Mouse (Mus musculus) C2C12 (cell line): ENCODE measurements around the gene Wwc2. TPM values are rescaled to one million over a fixed set of nuclear protein-coding genes. Genes with fewer than 3 reads are reported as not detected.

Experiments used
- H3K27me3 ChIP-seq: one replicate; pipeline ENCODE4 v1.6.1; 2011; ENCODE audit not compliant: control insufficient read depth, insufficient read depth, insufficient read length
- H3K36me3 ChIP-seq: one replicate; pipeline ENCODE4 v1.6.1; 2011; ENCODE audit not compliant: control insufficient read depth, insufficient read depth
- H3K4me3 ChIP-seq: one replicate; pipeline ENCODE4 v1.5.1; 2011; ENCODE audit warnings: mild to moderate bottlenecking, control low read depth; ENCODE audit not compliant: poor library complexity, insufficient read depth, severe bottlenecking
- H3K79me2 ChIP-seq: one replicate; pipeline ENCODE4 v1.6.1; 2011; ENCODE audit not compliant: control insufficient read depth, insufficient read depth
- H3K79me3 ChIP-seq: one replicate; pipeline ENCODE4 v1.6.1; 2011; ENCODE audit warnings: low read depth, control low read depth
- H3ac ChIP-seq: one replicate; pipeline ENCODE3; 2011; ENCODE audit warnings: low read depth; ENCODE audit not compliant: control insufficient read depth, insufficient read length
- CEBPB ChIP-seq: IDR thresholded peaks from one replicate; pipeline ENCODE4 v1.6.1; 2011; ENCODE audit warnings: low read depth, mild to moderate bottlenecking, control low read depth, moderate library complexity
- CTCF ChIP-seq: IDR thresholded peaks from one replicate; pipeline ENCODE4 v1.5.1; 2011; ENCODE audit not compliant: control insufficient read depth, insufficient read depth, insufficient read length
- FOSL1 ChIP-seq: IDR thresholded peaks from one replicate; pipeline ENCODE4 v1.8.0; 2011; ENCODE audit warnings: mild to moderate bottlenecking, low read length; ENCODE audit not compliant: poor library complexity, insufficient read depth, severe bottlenecking
- MAX ChIP-seq: IDR thresholded peaks from one replicate; pipeline ENCODE4 v1.6.1; 2011; ENCODE audit warnings: mild to moderate bottlenecking, control low read depth
- MYOD1 ChIP-seq: IDR thresholded peaks from one replicate; pipeline ENCODE4 v1.6.1; 2011; ENCODE audit warnings: low read depth; ENCODE audit not compliant: control insufficient read depth, insufficient read length
- MYOG ChIP-seq: IDR thresholded peaks from one replicate; pipeline ENCODE4 v1.6.1; 2011; ENCODE audit not compliant: control insufficient read depth, insufficient read length; ENCODE audit errors: extremely low read depth
- USF1 ChIP-seq: IDR thresholded peaks from one replicate; pipeline ENCODE4 v1.6.1; 2011; ENCODE audit warnings: low read depth, mild to moderate bottlenecking, control low read depth, moderate library complexity
- long read RNA-seq, 2 experiments: library from polyadenylated mRNA; unstranded; transcript quantifications; one replicate each; pipeline ENCODE4 v2.0.0; 2019 to 2020
- polyA plus RNA-seq: library from polyadenylated mRNA; unstranded; fragments of >200 nt; fragmentation: generic; extraction: Trizol; gene quantifications from one replicate; pipeline ENCODE4 v1.2.1, GENCODE M21; 2012; ENCODE audit warnings: missing spikeins

Gene Wwc2
- 15.3 TPM for polyA plus RNA-seq
- long read RNA-seq, experiment 1, full-length matches to known transcripts: 2 of 18 reads
- long read RNA-seq, experiment 1, partial matches to known transcripts: 10 of 18 reads
- long read RNA-seq, experiment 1, other reads (novel, unspliced or antisense): 6 of 18 reads
- long read RNA-seq, experiment 2, full-length matches to known transcripts: 38 of 98 reads
- long read RNA-seq, experiment 2, partial matches to known transcripts: 52 of 98 reads
- long read RNA-seq, experiment 2, other reads (novel, unspliced or antisense): 8 of 98 reads

- peak within 1 kb of the TSS; percentile 88 for H3ac ChIP-seq
These were observed at the start of gene Wwc2 for GRCm38 (mm10) chr8:47990911-47991820. TSS of gene Wwc2 (minus strand) at chr8:47990924.

GRCm38 (mm10) chr8:48038261-48038934 lies 47.7 kb upstream of the Wwc2 start:
- no peaks in the 10 kb centered on the region for H3K79me2 ChIP-seq
- H3K27me3 ChIP-seq: no peaks in the 10 kb centered on the region
- no peaks in the 10 kb centered on the region for H3K79me3 ChIP-seq
- no peak overlapping the region for H3ac ChIP-seq
- H3K36me3 ChIP-seq: no peaks in the 10 kb centered on the region
- TF ChIP-seq MAX (no peak), MYOG (no peak), CTCF (no peak), FOSL1 (no peak), USF1 (no peak), MYOD1 (no peak), CEBPB (no peak)
- H3K4me3 ChIP-seq: no peak overlapping the region

More at GRCm38 (mm10) chr8:47990911-47991820, at the start of gene Wwc2:
- Histone ChIP-seq H3K79me3 (peaks cover 38% of the 10 kb centered on the region), H3K4me3 (peak within 1 kb of the TSS; percentile 94), H3K27me3 (no peaks in the 10 kb centered on the region), H3K79me2 (peaks cover 41% of the 10 kb centered on the region), H3K36me3 (peaks cover 11% of the 10 kb centered on the region)
- TF ChIP-seq MAX: peak; percentile 50
- no peak for TF ChIP-seq FOSL1

GRCm38 (mm10) chr8:48032046-48032445 lies 41.3 kb upstream of the Wwc2 start:
- no peak for TF ChIP-seq CEBPB
- no peak for TF ChIP-seq FOSL1
- no peak for TF ChIP-seq MYOD1
- no peak for TF ChIP-seq MAX
- TF ChIP-seq MYOG: no peak
- TF ChIP-seq CTCF: no peak
- no peak for TF ChIP-seq USF1
- Histone ChIP-seq H3ac (no peak overlapping the region), H3K4me3 (no peak overlapping the region)

GRCm38 (mm10) chr8:48030667-48031066 lies 39.9 kb upstream of the Wwc2 start:
- Histone ChIP-seq H3K79me3 (no peaks in the 10 kb centered on the region), H3K79me2 (no peaks in the 10 kb centered on the region), H3K4me3 (no peak overlapping the region), H3K36me3 (no peaks in the 10 kb centered on the region), H3ac (no peak overlapping the region), H3K27me3 (no peaks in the 10 kb centered on the region)
- TF ChIP-seq MAX: no peak
- TF ChIP-seq CEBPB: no peak

More at GRCm38 (mm10) chr8:48032046-48032445, 41.3 kb upstream of the Wwc2 start:
- Histone ChIP-seq H3K27me3 (no peaks in the 10 kb centered on the region), H3K79me2 (no peaks in the 10 kb centered on the region), H3K36me3 (no peaks in the 10 kb centered on the region), H3K79me3 (no peaks in the 10 kb centered on the region)

DNA sequence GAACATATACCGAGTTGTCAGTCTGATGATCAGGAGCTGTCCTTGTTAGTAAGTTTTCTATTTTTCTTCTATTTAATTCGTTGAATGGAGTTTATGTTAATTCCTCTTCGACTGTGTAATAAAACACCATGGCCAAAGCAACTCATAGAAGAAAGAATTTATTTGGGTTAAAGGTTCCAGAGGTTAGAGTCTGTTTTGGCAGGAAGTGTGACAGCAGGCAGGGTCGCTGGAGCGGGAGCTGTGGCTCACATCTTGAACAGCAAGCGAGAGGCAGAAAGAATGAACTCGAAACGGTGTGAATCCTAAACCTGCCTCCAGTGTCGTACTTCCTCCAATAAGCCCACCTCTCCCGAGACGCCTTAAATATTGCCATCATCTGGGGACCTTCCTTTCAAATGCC lies 36.1 kb upstream of the Wwc2 start:
- Histone ChIP-seq H3K4me3 (no peak overlapping the region), H3K27me3 (no peaks in the 10 kb centered on the region), H3K79me3 (no peaks in the 10 kb centered on the region), H3K79me2 (no peaks in the 10 kb centered on the region), H3ac (no peak overlapping the region), H3K36me3 (no peaks in the 10 kb centered on the region)
- no peak for TF ChIP-seq CEBPB

GRCm38 (mm10) chr8:48023206-48023605 lies 32.5 kb upstream of the Wwc2 start:
- H3K36me3 ChIP-seq: no peaks in the 10 kb centered on the region
- H3K4me3 ChIP-seq: no peak overlapping the region
- H3ac ChIP-seq: no peak overlapping the region
- TF ChIP-seq MAX (no peak), CTCF (no peak), FOSL1 (no peak), USF1 (no peak), MYOG (no peak), CEBPB (no peak), MYOD1 (no peak)
- H3K27me3 ChIP-seq: no peaks in the 10 kb centered on the region
- no peaks in the 10 kb centered on the region for H3K79me3 ChIP-seq
- H3K79me2 ChIP-seq: no peaks in the 10 kb centered on the region
